Mouse (Mus musculus) cerebellum, adult 2 months (tissue): ENCODE results near the gene Nat9.

Experiments
- CTCF ChIP-seq: fragments of 200-500 bp; IDR thresholded peaks from 2 replicates; pipeline ENCODE4 v1.5.1; 2011; ENCODE audit warnings: low read depth, mild to moderate bottlenecking, control low read depth, low read length, moderate library complexity, borderline replicate concordance; ENCODE audit not compliant: insufficient read depth
- POLR2A ChIP-seq: fragments of 200-500 bp; IDR thresholded peaks from 2 replicates; pipeline ENCODE4 v1.6.1; 2011; ENCODE audit warnings: low read length, control low read depth, borderline replicate concordance; ENCODE audit not compliant: insufficient read depth

DNA sequence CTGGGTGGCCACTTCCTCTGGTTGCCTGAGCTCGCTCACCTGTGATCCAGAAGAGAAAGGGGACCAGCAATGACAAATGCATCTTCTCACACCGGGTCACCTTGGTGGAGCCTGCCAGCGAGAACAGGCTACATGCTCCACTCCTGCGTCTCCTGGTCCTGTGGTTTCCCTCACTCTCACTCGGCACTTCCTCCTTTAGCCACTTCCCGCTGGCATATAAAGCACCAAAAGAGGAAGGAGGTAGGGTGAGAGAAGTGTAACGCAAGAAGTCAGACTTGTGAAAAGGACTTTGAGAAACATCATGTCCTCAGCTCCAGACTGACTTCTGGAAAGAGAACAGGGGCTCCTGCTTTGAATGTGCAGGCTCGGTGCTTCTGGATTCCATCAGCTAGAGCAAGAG, 53.9 kb downstream of the Nat9 start, which contains the start of gene Cd300lf:
- TF ChIP-seq CTCF (no peak), POLR2A (no peak)
